Mouse (Mus musculus) thymus, adult 2 months (tissue): ENCODE measurements around the gene Tssk2. TPM values are rescaled to one million over a fixed set of nuclear protein-coding genes. Genes with fewer than 3 reads are reported as not detected.

Experiments
- DNase-seq: peaks from one replicate; pipeline ENCODE4 v3.0.0; 2021
- H3K27ac ChIP-seq: fragments of 200-500 bp; 2 replicates; pipeline ENCODE4 v1.5.1; 2012; ENCODE audit warnings: low read length, control low read depth; ENCODE audit not compliant: control insufficient read depth, insufficient read depth
- H3K27me3 ChIP-seq: fragments of 200-500 bp; 2 replicates; pipeline ENCODE4 v1.6.1; 2012; ENCODE audit warnings: mild to moderate bottlenecking, low read length, moderate library complexity, mixed read lengths; ENCODE audit not compliant: control insufficient read depth, insufficient read depth
- H3K36me3 ChIP-seq: fragments of 200-500 bp; 2 replicates; pipeline ENCODE4 v1.6.1; 2012; ENCODE audit warnings: mild to moderate bottlenecking, low read length, moderate library complexity; ENCODE audit not compliant: control insufficient read depth, insufficient read depth
- H3K4me1 ChIP-seq: fragments of 200-500 bp; replicated peaks from 2 replicates; pipeline ENCODE4 v1.6.1; 2012; ENCODE audit warnings: low read length; ENCODE audit not compliant: control insufficient read depth, insufficient read depth
- H3K4me3 ChIP-seq: fragments of 200-500 bp; 2 replicates; pipeline ENCODE4 v1.5.1; 2012; ENCODE audit warnings: mild to moderate bottlenecking, low read length, control low read depth, moderate library complexity; ENCODE audit not compliant: control insufficient read depth, insufficient read depth
- CTCF ChIP-seq: fragments of 200-500 bp; IDR thresholded peaks from 2 replicates; pipeline ENCODE4 v1.5.1; 2012; ENCODE audit warnings: mild to moderate bottlenecking, control low read depth, low read length, moderate library complexity, borderline replicate concordance; ENCODE audit not compliant: control insufficient read depth, poor library complexity, insufficient read depth; ENCODE audit errors: extremely low read depth
- POLR2A ChIP-seq: fragments of 200-500 bp; IDR thresholded peaks from 2 replicates; pipeline ENCODE4 v1.6.1; 2012; ENCODE audit warnings: mild to moderate bottlenecking, low read length, control low read depth, moderate library complexity; ENCODE audit not compliant: control insufficient read depth, poor library complexity, insufficient read depth; ENCODE audit errors: extremely low read depth
- WGBS: fragments of 180-500 bp; shearing (Covaris S2); methylation state at CpG from one replicate; pipeline ENCODE4 v1.1.7; 2018; 5-methylcytosine and 5-hydroxymethylcytosine counted together
- polyA plus RNA-seq: library from polyadenylated mRNA; depleted of rRNA; stranded (reverse); fragments of >200 nt; gene quantifications from 2 replicates; pipeline ENCODE4 v1.2.3, GENCODE M21; 2012; rRNA removed

Gene Tssk2
- polyA plus RNA-seq, 1 experiment = 0.35 TPM

DNA sequence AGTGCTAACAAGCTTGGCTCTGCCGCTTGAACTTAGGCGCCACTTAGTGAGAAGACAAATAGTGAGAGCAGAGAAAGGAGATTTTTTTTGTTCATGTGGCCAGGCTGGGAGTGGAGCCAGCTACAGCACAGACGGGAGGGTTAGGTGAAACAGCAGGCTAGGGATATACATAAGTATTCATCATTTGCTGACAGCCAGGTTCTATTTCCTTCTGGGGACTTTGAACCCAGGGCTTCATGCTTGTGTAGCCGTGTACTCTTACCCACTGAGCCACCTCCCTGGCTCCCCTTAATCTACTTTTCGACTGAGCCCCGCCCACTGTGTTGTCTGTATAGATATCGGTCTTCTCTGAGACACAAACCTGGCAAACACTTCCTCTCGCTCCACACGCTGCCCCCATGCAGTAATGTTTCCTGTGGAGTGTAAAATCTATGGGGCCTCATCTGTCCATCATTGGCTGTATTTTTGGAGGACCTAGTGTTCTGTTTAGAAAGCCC is 40.9 kb downstream of the Tssk2 start:
- H3K4me3 ChIP-seq = no peak overlapping the region
- no peak for DNase-seq
- no peaks in the 10 kb centered on the region for H3K36me3 ChIP-seq
- no peaks in the 10 kb centered on the region for H3K27me3 ChIP-seq
- H3K27ac ChIP-seq = no peak overlapping the region
- TF ChIP-seq CTCF (no peak), POLR2A (no peak)
- WGBS = 47% methylated on average over 9 of the region's 9 CpGs
- H3K4me1 ChIP-seq = peaks cover 4% of the 10 kb centered on the region

GRCm38 (mm10) chr16:17943466-17943865 is 45.0 kb downstream of the Tssk2 start:
- no peak for TF ChIP-seq CTCF
- no peak for TF ChIP-seq POLR2A
- Histone ChIP-seq H3K27me3 (no peaks in the 10 kb centered on the region), H3K27ac (no peak overlapping the region), H3K4me1 (no peaks in the 10 kb centered on the region; the same call in 1 of the 2 replicates), H3K4me3 (no peak overlapping the region), H3K36me3 (no peaks in the 10 kb centered on the region)
- 91% methylated on average over 8 of the region's 8 CpGs for WGBS
- DNase-seq = no peak

DNA sequence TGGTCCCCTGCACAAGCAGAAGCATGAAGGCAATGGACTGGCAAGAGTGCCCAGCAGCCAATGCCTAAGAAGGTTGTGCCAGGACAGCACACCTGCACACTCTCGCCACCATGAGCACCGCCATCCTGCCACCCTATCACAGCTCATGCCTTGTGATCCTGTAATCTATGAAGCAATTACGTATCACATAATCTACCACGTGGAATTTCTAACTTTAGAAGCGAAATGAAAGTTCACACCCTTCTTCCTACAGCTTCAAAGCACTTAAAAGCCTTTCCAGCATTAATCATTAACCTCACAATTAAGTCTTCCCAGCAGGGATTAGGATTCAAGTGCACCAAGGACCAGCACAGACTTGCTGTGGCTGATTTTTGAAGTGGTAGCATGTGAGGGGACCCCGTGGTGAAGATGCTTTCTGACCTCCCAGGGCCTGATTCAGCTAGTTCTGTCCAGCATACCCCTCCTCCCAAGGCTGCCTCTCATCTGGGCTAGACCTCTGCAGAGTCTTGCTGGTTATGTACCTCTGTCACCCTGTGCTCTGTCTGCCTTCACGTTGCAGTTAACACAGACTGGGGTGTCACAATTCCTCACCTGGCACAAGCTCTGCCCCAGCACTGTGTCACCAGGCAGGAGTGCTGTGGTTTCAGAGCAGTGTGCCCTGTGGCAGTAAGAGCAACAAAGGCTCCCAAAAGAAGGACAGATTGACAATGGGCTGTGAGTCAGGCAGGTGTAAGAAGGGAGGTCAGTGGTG is 46.8 kb downstream of the Tssk2 start:
- Histone ChIP-seq H3K27ac (no peak overlapping the region), H3K4me1 (no peaks in the 10 kb centered on the region), H3K36me3 (no peaks in the 10 kb centered on the region), H3K27me3 (no peaks in the 10 kb centered on the region), H3K4me3 (no peak overlapping the region)
- TF ChIP-seq CTCF (no peak), POLR2A (no peak)
- no peak for DNase-seq
- 75% methylated on average over 7 of the region's 7 CpGs for WGBS

DNA sequence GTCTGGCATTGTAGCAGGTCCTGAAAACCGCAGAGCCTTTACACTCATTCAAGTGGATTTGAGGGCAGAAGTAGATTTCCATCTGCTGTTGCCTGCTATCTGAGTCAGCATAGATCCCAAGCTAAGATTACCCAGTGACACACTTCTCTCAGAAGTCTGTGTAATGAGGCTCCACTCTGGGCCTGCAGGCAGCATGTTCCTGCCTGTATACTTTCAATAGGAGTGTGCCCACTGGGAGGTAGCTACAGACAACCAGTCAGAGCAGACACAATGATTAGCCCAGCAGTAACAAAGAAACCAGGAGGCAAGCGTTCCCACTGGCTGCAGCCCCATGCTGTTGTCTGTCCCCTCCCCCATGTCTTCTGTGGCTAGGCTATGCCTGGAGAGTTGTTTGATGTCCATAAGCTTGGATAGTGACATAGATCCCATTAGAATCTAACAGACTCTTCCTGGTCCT is 51.0 kb downstream of the Tssk2 start:
- no peaks in the 10 kb centered on the region for H3K36me3 ChIP-seq
- WGBS = 44% methylated on average over 2 of the region's 2 CpGs
- no peak for DNase-seq
- TF ChIP-seq CTCF = no peak
- no peak for TF ChIP-seq POLR2A
- H3K27me3 ChIP-seq = no peaks in the 10 kb centered on the region
- H3K4me1 ChIP-seq = no peaks in the 10 kb centered on the region
- no peak overlapping the region for H3K4me3 ChIP-seq
- no peak overlapping the region for H3K27ac ChIP-seq

Other genes starting within 250 kb of the Tssk2 start
- gene Med15, start 165.7 kb upstream of the Tssk2 start, polyA plus RNA-seq = 286 and 308 TPM in 2 replicates
- gene Klhl22, start 139.0 kb upstream of the Tssk2 start, polyA plus RNA-seq = 72.7 and 75.1 TPM in 2 replicates
- gene Scarf2, start 101.4 kb upstream of the Tssk2 start, polyA plus RNA-seq = 41.0 and 41.2 TPM in 2 replicates
- not detected in 2 replicates for gene B830017H08Rik, start 65.5 kb upstream of the Tssk2 start, polyA plus RNA-seq
- gene Car15, start 60.3 kb upstream of the Tssk2 start, polyA plus RNA-seq = 22.4 and 27.4 TPM in 2 replicates
- 4.1 and 4.9 TPM in 2 replicates for gene Gm20518, start 7.0 kb upstream of the Tssk2 start, polyA plus RNA-seq
- gene Tssk1, start 4.4 kb upstream of the Tssk2 start, polyA plus RNA-seq = 0.06 and 0.12 TPM in 2 replicates
- gene Dgcr2, start 75 bp upstream of the Tssk2 start, polyA plus RNA-seq = 214 and 215 TPM in 2 replicates
- 45.5 and 48.9 TPM in 2 replicates for gene Ess2, start 12.7 kb downstream of the Tssk2 start, polyA plus RNA-seq
- gene Gsc2, start 16.4 kb downstream of the Tssk2 start, polyA plus RNA-seq = 0.10 and 0.13 TPM in 2 replicates
- 126 and 151 TPM in 2 replicates for gene Slc25a1, start 29.6 kb downstream of the Tssk2 start, polyA plus RNA-seq
- 0.49 TPM in 1 of 2 replicates, not detected in the other for gene Vpreb2, start 81.8 kb downstream of the Tssk2 start, polyA plus RNA-seq
- 110 and 117 TPM in 2 replicates for gene Dgcr6, start 154.2 kb downstream of the Tssk2 start, polyA plus RNA-seq
- 74.1 and 84.2 TPM in 2 replicates for gene Prodh, start 191.6 kb downstream of the Tssk2 start, polyA plus RNA-seq
- gene Rtn4r, start 229.0 kb downstream of the Tssk2 start, polyA plus RNA-seq = 5.7 and 6.6 TPM in 2 replicates